Mouse (Mus musculus) mesoderm, embryonic 11.5 days (tissue): ENCODE results near the gene Lrrc51.
"Not testable (repeated sequence)": the region's sequence is repeated elsewhere in the genome, so short reads cannot be mapped to it uniquely, and the experiment has no call there.

ENCODE experiments used
- DNase-seq: peaks from one replicate; pipeline ENCODE4 v3.0.0-alpha.2; 2012; ENCODE audit warnings: low read depth, low spot score

Lrrc51 gene

GRCm38 (mm10) chr7:101933751-101934240 lies at the start of gene Lrrc51, which contains the start of gene Numa1:
Gene Lrrc51 (minus strand): TSS chr7:101933895.
Gene Numa1 (plus strand): TSS chr7:101934111.
- DNase-seq, result peak; percentile 96

GRCm38 (mm10) chr7:101982735-101983134 lies 49.0 kb upstream of the Lrrc51 start:
- DNase-seq, result no peak

GRCm38 (mm10) chr7:101974505-101974904 lies 40.8 kb upstream of the Lrrc51 start:
- no peak for DNase-seq

- peak; percentile 45 for DNase-seq
These were observed 40.0 kb upstream of the Lrrc51 start for GRCm38 (mm10) chr7:101973730-101974129.

- no peak for DNase-seq
These were observed 38.0 kb upstream of the Lrrc51 start for GRCm38 (mm10) chr7:101971721-101972120.

- peak; percentile 70 for DNase-seq
These were observed 37.2 kb upstream of the Lrrc51 start for GRCm38 (mm10) chr7:101970821-101971461.

- peak; percentile 91 for DNase-seq
These were observed 36.7 kb upstream of the Lrrc51 start for GRCm38 (mm10) chr7:101970429-101970775.

- peak; percentile 84 for DNase-seq
These were observed 36.2 kb upstream of the Lrrc51 start for GRCm38 (mm10) chr7:101969694-101970428.

GRCm38 (mm10) chr7:101968751-101969150 lies 35.1 kb upstream of the Lrrc51 start:
- DNase-seq, result no peak

GRCm38 (mm10) chr7:101967256-101967655 lies 33.6 kb upstream of the Lrrc51 start:
- DNase-seq, result no peak

GRCm38 (mm10) chr7:101965606-101966005 lies 31.9 kb upstream of the Lrrc51 start:
- DNase-seq, result no peak

- DNase-seq, result no peak
These were observed 30.9 kb upstream of the Lrrc51 start for GRCm38 (mm10) chr7:101964551-101964950.

- DNase-seq, result no peak
These were observed 29.9 kb upstream of the Lrrc51 start for GRCm38 (mm10) chr7:101963621-101964020.

- DNase-seq, result no peak
These were observed 29.1 kb upstream of the Lrrc51 start for GRCm38 (mm10) chr7:101962829-101963228.

- DNase-seq, result no peak
These were observed 23.2 kb upstream of the Lrrc51 start for GRCm38 (mm10) chr7:101956911-101957310.

GRCm38 (mm10) chr7:101956481-101956880 lies 22.8 kb upstream of the Lrrc51 start:
- no peak for DNase-seq

GRCm38 (mm10) chr7:101955862-101956261 lies 22.2 kb upstream of the Lrrc51 start:
- DNase-seq, result no peak

GRCm38 (mm10) chr7:101955276-101955675 lies 21.6 kb upstream of the Lrrc51 start:
- DNase-seq, result no peak

GRCm38 (mm10) chr7:101954163-101954562 lies 20.5 kb upstream of the Lrrc51 start:
- no peak for DNase-seq

GRCm38 (mm10) chr7:101952098-101952497 lies 18.4 kb upstream of the Lrrc51 start:
- DNase-seq, result no peak

- DNase-seq, result no peak
These were observed 18.0 kb upstream of the Lrrc51 start for GRCm38 (mm10) chr7:101951648-101952047.

GRCm38 (mm10) chr7:101949008-101949407 lies 15.3 kb upstream of the Lrrc51 start:
- not testable (repeated sequence) for DNase-seq

GRCm38 (mm10) chr7:101939758-101940157 lies 6.1 kb upstream of the Lrrc51 start:
- no peak for DNase-seq
